Mouse (Mus musculus): Measurements from ENCODE around the gene Wdr54. TPM values are rescaled to one million over a fixed set of nuclear protein-coding genes. Genes with fewer than 3 reads are reported as not detected.

Gene Wdr54
- polyA plus RNA-seq, 1 experiment from 2014 or later = 10.2 TPM

- peaks cover 23% of the 10 kb centered on the region for H3K4me1 ChIP-seq (replicated peaks)
- no peaks in the 10 kb centered on the region for H3K9me3 ChIP-seq
- H3K27ac ChIP-seq = peak overlapping the region; percentile 80
- peaks cover 3% of the 10 kb centered on the region; the same call in 1 of the 2 replicates for H3K27me3 ChIP-seq
- WGBS = under 1% methylated on average over 74 of the region's 74 CpGs
- peak overlapping the region; percentile 79 for H3K9ac ChIP-seq (replicated peaks)
- H3K4me3 ChIP-seq (replicated peaks) = peak overlapping the region; percentile 78
- peak overlapping the region; percentile 99 for H3K4me2 ChIP-seq
- peaks cover 9% of the 10 kb centered on the region; the same call in 1 of the 2 replicates for H3K36me3 ChIP-seq
- peak; percentile 62 for ATAC-seq (ENCODE audit: insufficient number of reproducible peaks, insufficient read depth, low FRiP score, low TSS enrichment, low read depth)
Measured at GRCm38 (mm10) chr6:83101688-83102556, 54.3 kb downstream of the Wdr54 start.

GRCm38 (mm10) chr6:83101316-83101687, 54.9 kb downstream of the Wdr54 start, which contains the start of the genes Ccdc142 and Gm42688:
TSS of gene Ccdc142 (plus strand) at chr6:83101601.
TSS of gene Gm42688 (plus strand) at chr6:83101617.
- H3K27ac ChIP-seq = peak within 1 kb of the TSS; percentile 80
- ATAC-seq (ENCODE audit: insufficient number of reproducible peaks, insufficient read depth, low FRiP score, low TSS enrichment, low read depth) = peak; percentile 84
- H3K4me3 ChIP-seq (replicated peaks) = peak within 1 kb of the TSS; percentile 78
- peaks cover 9% of the 10 kb centered on the region; the same call in 1 of the 2 replicates for H3K36me3 ChIP-seq
- no peaks in the 10 kb centered on the region for H3K9me3 ChIP-seq
- H3K27me3 ChIP-seq = peaks cover 3% of the 10 kb centered on the region; the same call in 1 of the 2 replicates
- H3K4me1 ChIP-seq (replicated peaks) = peaks cover 23% of the 10 kb centered on the region
- H3K9ac ChIP-seq (replicated peaks) = peak within 1 kb of the TSS; percentile 79
- H3K4me2 ChIP-seq = peak within 1 kb of the TSS; percentile 99
- under 1% methylated on average over 25 of the region's 25 CpGs for WGBS

Other genes with a start within 250 kb of the Wdr54 start
- 3.8 and 4.2 TPM in 2 replicates for gene Sema4f, start 216.6 kb downstream of the Wdr54 start, polyA plus RNA-seq (2016; fragmentation: Nextera tagmentation; extraction: Ambion mirVana)
- gene M1ap, start 209.5 kb downstream of the Wdr54 start, polyA plus RNA-seq (2016; fragmentation: Nextera tagmentation; extraction: Ambion mirVana) = 0.20 and 0.32 TPM in 2 replicates
- gene Dok1, start 122.9 kb downstream of the Wdr54 start, polyA plus RNA-seq (2016; fragmentation: Nextera tagmentation; extraction: Ambion mirVana) = 9.9 and 10.0 TPM in 2 replicates
- gene Loxl3, start 122.2 kb downstream of the Wdr54 start, polyA plus RNA-seq (2016; fragmentation: Nextera tagmentation; extraction: Ambion mirVana) = 15.7 and 19.4 TPM in 2 replicates
- 158 and 159 TPM in 2 replicates for gene Aup1, start 101.9 kb downstream of the Wdr54 start, polyA plus RNA-seq (2016; fragmentation: Nextera tagmentation; extraction: Ambion mirVana)
- gene Htra2, start 101.1 kb downstream of the Wdr54 start, polyA plus RNA-seq (2016; fragmentation: Nextera tagmentation; extraction: Ambion mirVana) = 68.7 and 75.5 TPM in 2 replicates
- 0.68 and 1.1 TPM in 2 replicates for gene Dqx1, start 98.6 kb downstream of the Wdr54 start, polyA plus RNA-seq (2016; fragmentation: Nextera tagmentation; extraction: Ambion mirVana)
- gene Tlx2, start 86.1 kb downstream of the Wdr54 start, polyA plus RNA-seq (2016; fragmentation: Nextera tagmentation; extraction: Ambion mirVana) = 0.27 and 1.0 TPM in 2 replicates
- 39.0 and 39.7 TPM in 2 replicates for gene Pcgf1, start 78.5 kb downstream of the Wdr54 start, polyA plus RNA-seq (2016; fragmentation: Nextera tagmentation; extraction: Ambion mirVana)
- gene Lbx2, start 70.0 kb downstream of the Wdr54 start, polyA plus RNA-seq (2016; fragmentation: Nextera tagmentation; extraction: Ambion mirVana) = 0.63 and 6.7 TPM in 2 replicates
- 3.6 and 3.8 TPM in 2 replicates for gene Ccdc142, start 54.8 kb downstream of the Wdr54 start, polyA plus RNA-seq (2016; fragmentation: Nextera tagmentation; extraction: Ambion mirVana)
- 3.9 and 4.2 TPM in 2 replicates for gene Gm42688, start 54.8 kb downstream of the Wdr54 start, polyA plus RNA-seq (2016; fragmentation: Nextera tagmentation; extraction: Ambion mirVana)
- gene Mrpl53, start 47.4 kb downstream of the Wdr54 start, polyA plus RNA-seq (2016; fragmentation: Nextera tagmentation; extraction: Ambion mirVana) = 134 and 140 TPM in 2 replicates
- gene Mogs, start 40.9 kb downstream of the Wdr54 start, polyA plus RNA-seq (2016; fragmentation: Nextera tagmentation; extraction: Ambion mirVana) = 55.3 and 58.2 TPM in 2 replicates
- gene Wbp1, start 34.8 kb downstream of the Wdr54 start, polyA plus RNA-seq (2016; fragmentation: Nextera tagmentation; extraction: Ambion mirVana) = 191 and 219 TPM in 2 replicates
- gene Ino80b, start 31.0 kb downstream of the Wdr54 start, polyA plus RNA-seq (2016; fragmentation: Nextera tagmentation; extraction: Ambion mirVana) = 17.6 and 19.2 TPM in 2 replicates
- 62.0 and 62.6 TPM in 2 replicates for gene Rtkn, start 20.9 kb downstream of the Wdr54 start, polyA plus RNA-seq (2016; fragmentation: Nextera tagmentation; extraction: Ambion mirVana)
- 1.8 and 3.0 TPM in 2 replicates for gene 1700003E16Rik, start within 50 bp of the Wdr54 start, polyA plus RNA-seq (2016; fragmentation: Nextera tagmentation; extraction: Ambion mirVana)
- 102 and 104 TPM in 2 replicates for gene Dctn1, start 9.5 kb upstream of the Wdr54 start, polyA plus RNA-seq (2016; fragmentation: Nextera tagmentation; extraction: Ambion mirVana)
- gene Slc4a5, start 63.4 kb upstream of the Wdr54 start, polyA plus RNA-seq (2016; fragmentation: Nextera tagmentation; extraction: Ambion mirVana) = 0.49 and 0.68 TPM in 2 replicates
- gene Mthfd2, start 169.5 kb upstream of the Wdr54 start, polyA plus RNA-seq (2016; fragmentation: Nextera tagmentation; extraction: Ambion mirVana) = 43.2 and 47.1 TPM in 2 replicates
- 65.4 and 68.7 TPM in 2 replicates for gene Mob1a, start 169.6 kb upstream of the Wdr54 start, polyA plus RNA-seq (2016; fragmentation: Nextera tagmentation; extraction: Ambion mirVana)
- gene Bola3, start 192.8 kb upstream of the Wdr54 start, polyA plus RNA-seq (2016; fragmentation: Nextera tagmentation; extraction: Ambion mirVana) = 140 TPM in 2 replicates

Data from limb, embryonic 12.5 days (tissue).